Mouse (Mus musculus) liver, postnatal 0 days (tissue): ENCODE measurements at regions not wholly inside any gene's neighbourhood (a gene's known extent, or its start where the extent isn't known, plus 50 kb on each side); places are given as distances from the start of the nearest gene placed in this dataset.
A peak's percentile ranks its signal among the peaks of the same experiment; 100 is the strongest.

ENCODE experiments used
- ATAC-seq: fragments of 200-750 bp; cut with Nextera tagmentation; 2 replicates; pipeline ENCODE4 v1.8.0; 2017; ENCODE audit warnings: mild to moderate bottlenecking, moderate library complexity
- DNase-seq: peaks from one replicate; pipeline ENCODE4 v3.0.0-alpha.2; 2016
- H3K27ac ChIP-seq: fragments of 300-500 bp; sonication (generic); 2 replicates; pipeline ENCODE4 v1.5.1; 2014; ENCODE audit warnings: antibody characterized with exemption, moderate library complexity, mild to moderate bottlenecking, low read depth
- H3K27me3 ChIP-seq: fragments of 300-500 bp; sonication (generic); 2 replicates; pipeline ENCODE4 v1.6.1; 2014; ENCODE audit warnings: low read length, control low read depth, mixed read lengths; ENCODE audit not compliant: insufficient read depth
- H3K36me3 ChIP-seq: fragments of 300-500 bp; sonication (generic); replicated peaks from 2 replicates; pipeline ENCODE4 v1.6.1; 2014; ENCODE audit warnings: mild to moderate bottlenecking, control low read depth, low read length, moderate library complexity, mixed read lengths; ENCODE audit not compliant: insufficient read depth
- H3K4me1 ChIP-seq: fragments of 300-500 bp; sonication (generic); 2 replicates; pipeline ENCODE4 v1.6.1; 2014; ENCODE audit warnings: antibody characterized with exemption, mild to moderate bottlenecking, control low read depth; ENCODE audit not compliant: insufficient read depth
- H3K4me2 ChIP-seq: fragments of 300-500 bp; sonication (generic); 2 replicates; pipeline ENCODE4 v1.6.1; 2014; ENCODE audit warnings: low read depth, mild to moderate bottlenecking, low read length, moderate library complexity, mixed read lengths
- H3K4me3 ChIP-seq: fragments of 300-500 bp; sonication (generic); 2 replicates; pipeline ENCODE4 v1.5.1; 2014; ENCODE audit warnings: low read depth, low read length
- H3K9ac ChIP-seq: fragments of 300-500 bp; sonication (generic); replicated peaks from 2 replicates; pipeline ENCODE4 v1.6.1; 2014; ENCODE audit warnings: mild to moderate bottlenecking, moderate library complexity
- H3K9me3 ChIP-seq: fragments of 300-500 bp; sonication (generic); 2 replicates; pipeline ENCODE4 v1.6.1; 2016; ENCODE audit warnings: mild to moderate bottlenecking, control low read depth, low read length, mixed read lengths
- CTCF ChIP-seq: sonication (generic); IDR thresholded peaks from 2 replicates; pipeline ENCODE4 v1.5.1; 2016; ENCODE audit warnings: antibody characterized with exemption, low read depth
- EP300 ChIP-seq: IDR thresholded peaks from 2 replicates; pipeline ENCODE4 v1.6.1; 2016; ENCODE audit warnings: antibody characterized with exemption, low read depth, mild to moderate bottlenecking
- WGBS: fragments of 180-500 bp; shearing (Covaris S2); extraction: QIAGEN DNeasy Blood & Tissue Kit; methylation state at CpG from one replicate; pipeline ENCODE4 v1.1.7; 2014; ENCODE audit not compliant: insufficient replicate concordance; 5-methylcytosine and 5-hydroxymethylcytosine counted together

- H3K27ac ChIP-seq = 0 out of 2 replicates have a peak overlapping the region, but pooled peaks have one; percentile 45
- under 1% methylated on average over 23 of the region's 23 CpGs for WGBS
- H3K9ac ChIP-seq = no peak overlapping the region
- H3K36me3 ChIP-seq = no peaks in the 10 kb centered on the region
- TF ChIP-seq CTCF = peak; percentile 92
- no peak for TF ChIP-seq EP300
- peaks cover 3% of the 10 kb centered on the region; the same call in 1 of the 2 replicates for H3K4me1 ChIP-seq
- ATAC-seq (peak; percentile 87), DNase-seq (peak; percentile 84)
- peaks cover 9% of the 10 kb centered on the region for H3K27me3 ChIP-seq
- peak overlapping the region; percentile 59 for H3K4me2 ChIP-seq
- no peaks in the 10 kb centered on the region for H3K9me3 ChIP-seq
- 0 out of 2 replicates have a peak overlapping the region, but pooled peaks have one; percentile 13 for H3K4me3 ChIP-seq
Measured at GRCm38 (mm10) chr5:74943737-74944403, 100.7 kb downstream of the Chic2 start.

DNA sequence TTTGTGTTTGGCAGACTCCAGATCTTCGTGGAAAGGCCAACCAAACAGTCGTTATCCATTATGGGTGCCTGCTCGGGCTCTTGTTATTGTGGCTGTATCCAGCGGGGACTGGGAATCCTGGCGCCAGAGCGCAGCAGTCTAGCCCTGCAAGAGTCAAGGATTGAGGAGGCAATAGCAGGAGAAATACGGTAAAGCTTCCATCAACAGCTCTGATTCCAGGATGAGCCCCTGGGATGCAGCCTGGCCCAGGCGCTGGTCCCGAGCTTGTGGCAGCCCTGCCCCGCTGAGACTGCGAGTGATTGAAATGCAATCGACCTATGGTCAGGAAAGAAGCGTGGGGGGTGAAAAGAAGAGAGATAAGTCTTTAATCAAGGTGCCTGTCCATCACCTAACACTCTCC lies 103.1 kb downstream of the Chic2 start:
- no peaks in the 10 kb centered on the region for H3K9me3 ChIP-seq
- peaks cover 13% of the 10 kb centered on the region for H3K27me3 ChIP-seq
- DNase-seq (no peak), ATAC-seq (no peak)
- no peak overlapping the region for H3K4me2 ChIP-seq
- 22% methylated on average over 13 of the region's 13 CpGs for WGBS
- H3K9ac ChIP-seq = no peak overlapping the region
- H3K36me3 ChIP-seq = no peaks in the 10 kb centered on the region
- H3K27ac ChIP-seq = no peak overlapping the region
- no peak overlapping the region for H3K4me3 ChIP-seq
- H3K4me1 ChIP-seq = peaks cover 3% of the 10 kb centered on the region; the same call in 1 of the 2 replicates
- no peak for TF ChIP-seq EP300
- no peak for TF ChIP-seq CTCF

DNA sequence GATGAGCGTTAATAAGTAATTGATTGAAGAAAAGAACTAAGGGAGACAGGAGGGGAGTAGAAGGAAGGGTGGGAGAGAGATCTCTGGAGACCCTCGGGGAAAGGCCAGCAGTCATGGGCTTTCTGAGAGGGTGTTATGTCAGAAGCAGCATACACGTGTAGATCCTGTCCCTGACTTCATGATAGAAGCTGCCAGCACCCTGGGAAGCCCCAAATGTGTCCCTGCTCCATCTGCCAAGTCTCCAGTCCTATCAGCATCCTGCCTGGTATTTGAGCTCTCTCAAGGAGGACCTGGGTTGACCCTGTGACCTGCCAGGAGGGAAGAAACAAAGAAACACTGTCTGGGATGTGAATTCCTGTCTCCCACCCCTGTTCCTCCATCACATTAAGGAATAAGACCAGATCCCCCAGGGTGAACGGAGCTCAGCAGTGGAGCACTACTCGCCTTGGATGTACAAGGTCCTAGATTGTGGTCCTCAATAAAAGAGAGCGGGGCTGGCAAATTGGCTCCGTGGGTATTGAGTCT lies 107.1 kb downstream of the Chic2 start:
- H3K4me2 ChIP-seq = no peak overlapping the region
- no peaks in the 10 kb centered on the region for H3K9me3 ChIP-seq
- H3K4me1 ChIP-seq = no peaks in the 10 kb centered on the region
- WGBS = 59% methylated on average over 7 of the region's 7 CpGs
- H3K27me3 ChIP-seq = peaks cover 10% of the 10 kb centered on the region; the same call in 1 of the 2 replicates
- no peak for ATAC-seq
- DNase-seq = no peak
- H3K4me3 ChIP-seq = no peak overlapping the region
- TF ChIP-seq EP300 = no peak
- TF ChIP-seq CTCF = no peak
- no peaks in the 10 kb centered on the region for H3K36me3 ChIP-seq
- H3K9ac ChIP-seq = no peak overlapping the region
- H3K27ac ChIP-seq = no peak overlapping the region

DNA sequence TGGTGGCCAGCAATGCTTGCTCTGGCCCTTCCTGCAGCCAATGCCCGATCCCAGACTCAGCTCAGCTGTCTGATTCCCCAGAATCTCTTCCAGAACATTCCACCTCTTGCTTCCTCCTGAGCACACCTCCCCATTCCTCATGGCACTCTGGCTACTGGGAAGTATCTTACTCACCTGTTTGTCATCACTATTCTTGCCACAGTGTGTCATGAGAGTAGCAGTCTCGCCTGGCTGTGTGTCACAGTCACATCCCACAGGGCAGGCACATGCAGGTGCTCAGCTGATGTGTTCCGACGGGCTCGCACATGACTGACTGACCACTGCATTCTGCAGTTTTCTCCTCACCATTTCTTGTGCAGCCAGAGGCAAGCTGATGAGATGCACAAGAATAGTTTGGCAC lies 108.5 kb downstream of the Chic2 start:
- no peak overlapping the region for H3K4me3 ChIP-seq
- ATAC-seq = no peak
- H3K36me3 ChIP-seq = no peaks in the 10 kb centered on the region
- 0 out of 2 replicates have a peak, but pooled peaks cover 7% of the 10 kb centered on the region for H3K27me3 ChIP-seq
- no peak overlapping the region for H3K27ac ChIP-seq
- DNase-seq = no peak
- no peak for TF ChIP-seq CTCF
- TF ChIP-seq EP300 = no peak
- H3K4me1 ChIP-seq = no peaks in the 10 kb centered on the region
- H3K9ac ChIP-seq = no peak overlapping the region
- WGBS = 79% methylated on average over 5 of the region's 5 CpGs
- H3K9me3 ChIP-seq = no peaks in the 10 kb centered on the region
- no peak overlapping the region for H3K4me2 ChIP-seq

DNA sequence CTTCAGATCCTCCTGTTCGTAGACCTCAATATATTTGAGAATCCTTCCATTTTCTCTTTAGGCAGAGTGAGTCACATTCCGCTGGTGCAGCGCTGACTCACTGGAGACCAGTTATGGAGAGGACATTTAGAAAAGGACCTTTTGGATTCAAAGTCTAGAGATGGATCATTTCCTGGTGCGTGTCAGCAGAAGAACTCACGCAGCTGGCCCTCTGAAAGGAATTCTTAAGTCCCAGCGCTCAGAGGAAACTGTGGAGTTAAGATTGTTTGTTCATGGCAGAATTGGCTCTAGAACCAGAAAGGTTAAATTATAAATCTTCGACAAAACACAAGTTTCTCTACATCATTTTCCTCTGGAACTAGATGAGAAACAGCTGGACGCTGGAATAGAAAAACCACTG lies 108.9 kb downstream of the Chic2 start:
- WGBS = 71% methylated on average over 8 of the region's 8 CpGs

GRCm38 (mm10) chr5:74933276-74933675 lies 111.3 kb downstream of the Chic2 start:
- 0 out of 2 replicates have a peak, but pooled peaks cover 2% of the 10 kb centered on the region for H3K27me3 ChIP-seq
- H3K4me3 ChIP-seq = no peak overlapping the region
- ATAC-seq = no peak

More for the DNA sequence above, 108.9 kb downstream of the Chic2 start:
- H3K27me3 ChIP-seq = 0 out of 2 replicates have a peak, but pooled peaks cover 7% of the 10 kb centered on the region
- no peak for TF ChIP-seq CTCF
- no peak for TF ChIP-seq EP300
- DNase-seq (no peak), ATAC-seq (no peak)
- H3K27ac ChIP-seq = no peak overlapping the region
- H3K36me3 ChIP-seq = no peaks in the 10 kb centered on the region
- H3K9ac ChIP-seq = no peak overlapping the region
- H3K9me3 ChIP-seq = no peaks in the 10 kb centered on the region
- H3K4me2 ChIP-seq = no peak overlapping the region
- no peaks in the 10 kb centered on the region for H3K4me1 ChIP-seq
- no peak overlapping the region for H3K4me3 ChIP-seq

More at GRCm38 (mm10) chr5:74933276-74933675, 111.3 kb downstream of the Chic2 start:
- H3K36me3 ChIP-seq = no peaks in the 10 kb centered on the region
- DNase-seq = no peak
- no peaks in the 10 kb centered on the region for H3K4me1 ChIP-seq
- TF ChIP-seq CTCF = no peak
- no peak for TF ChIP-seq EP300
- 77% methylated on average over 3 of the region's 3 CpGs for WGBS
- H3K9ac ChIP-seq = no peak overlapping the region
- H3K27ac ChIP-seq = no peak overlapping the region
- no peak overlapping the region for H3K4me2 ChIP-seq
- no peaks in the 10 kb centered on the region for H3K9me3 ChIP-seq
